In the genomic region with DNA sequence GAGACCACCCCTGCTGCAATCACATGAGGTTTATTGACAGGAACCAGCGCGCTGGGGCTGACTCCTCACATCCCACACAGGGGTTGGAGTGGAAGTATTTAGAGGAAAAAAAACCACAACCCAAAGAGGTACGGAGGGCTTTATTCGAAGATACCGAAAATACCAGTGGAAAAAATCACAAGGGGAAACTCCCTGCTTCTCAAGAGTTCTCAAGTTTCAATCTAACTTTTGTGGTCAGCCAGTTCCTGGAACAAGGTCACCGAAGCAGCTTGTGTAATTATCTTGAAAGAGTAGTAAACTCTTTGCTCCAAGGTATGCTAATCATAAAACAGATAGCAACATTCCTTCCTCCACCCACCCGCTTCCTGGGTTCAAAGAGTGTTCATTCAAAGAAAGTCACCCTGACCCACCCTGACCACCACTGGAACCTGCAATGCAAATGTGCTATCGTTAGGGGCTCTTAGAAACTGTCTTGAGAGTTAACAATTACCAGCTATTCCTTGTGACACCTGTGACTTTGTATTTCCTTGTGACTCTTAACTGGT, we compare ENCODE assay signal across 6 mouse cellular contexts. TPM values are rescaled to one million over a fixed set of nuclear protein-coding genes. Genes with fewer than 3 reads are reported as not detected.
DNase-seq lines count a peak whose midpoint lies in the region; TF ChIP-seq lines count a peak whose summit lies in the region.
"Not testable (repeated sequence)": the region's sequence is repeated elsewhere in the genome, so short reads cannot be mapped to it uniquely, and the experiment has no call there.

No protein-coding gene starts in this region.

- not testable (repeated sequence) for H3K27me3 ChIP-seq in CH12.LX (replicated peaks); MEL (ENCODE audit: control insufficient read depth in 1 of 2, insufficient read depth in 2 of 2, low read length in 2 of 2)

- TF ChIP-seq POLR2A in CH12.LX (IDR thresholded peaks at IDR 0.05; ENCODE audit: low read depth, low read length); MEL (IDR thresholded peaks at IDR 0.05; ENCODE audit: control insufficient read depth in 1 of 2, insufficient read depth in 1 of 2, low read depth in 1 of 2, low read length in 2 of 2, poor library complexity in 1 of 2): not testable (repeated sequence)

- not testable (repeated sequence) for H3K4me2 ChIP-seq in CH12.LX (ENCODE audit: insufficient read depth, low read depth, poor library complexity, severe bottlenecking)

- H3K9ac ChIP-seq in CH12.LX (ENCODE audit: insufficient read depth, low read depth); MEL (ENCODE audit: control insufficient read depth, low read depth, low read length, poor library complexity, severe bottlenecking): not testable (repeated sequence)

- H3K9me3 ChIP-seq in CH12.LX (replicated peaks; ENCODE audit: low read length); MEL (replicated peaks; ENCODE audit: insufficient read depth, low read length): not testable (repeated sequence)

- TF ChIP-seq CTCF in CH12.LX (conservative IDR thresholded peaks at IDR 0.05 in 1 of 2, IDR thresholded peaks at IDR 0.05 in 1 of 2; ENCODE audit: low read depth in 2 of 2, low read length in 2 of 2); MEL (IDR thresholded peaks at IDR 0.05 in 2 of 3, conservative IDR thresholded peaks at IDR 0.05 in 1 of 3; ENCODE audit: control insufficient read depth in 1 of 3, insufficient read depth in 1 of 3, low read depth in 2 of 3, low read length in 3 of 3, poor library complexity in 1 of 3, severe bottlenecking in 1 of 3): not testable (repeated sequence)

- in situ Hi-C loops in CH12.LX (cut with MboI; ENCODE audit: low pct_ligation_motif_present, low pct_unique_long_range_greater_than_20kb, low sequenced_read_pairs) = not testable (repeated sequence)

- not testable (repeated sequence) for H3K79me2 ChIP-seq in CH12.LX (replicated peaks; ENCODE audit: control insufficient read depth, extremely low read depth, insufficient read depth, poor library complexity, severe bottlenecking); MEL (ENCODE audit: control insufficient read depth, insufficient read depth, low read length, poor library complexity)

- not testable (repeated sequence) for H3K4me1 ChIP-seq in CH12.LX (ENCODE audit: control insufficient read depth in 1 of 2, insufficient read depth in 2 of 2); MEL (ENCODE audit: control insufficient read depth in 1 of 2, insufficient read depth in 2 of 2, low read length in 2 of 2)

- not testable (repeated sequence) for TF ChIP-seq RAD21 in CH12.LX (IDR thresholded peaks at IDR 0.05; ENCODE audit: low read depth, low read length); MEL (IDR thresholded peaks at IDR 0.05; ENCODE audit: low read depth, low read length)

- DNase-seq in 416B (ENCODE audit: low read depth) = peak; percentile 62
- DNase-seq in CH12.LX (ENCODE audit: extremely low read depth) = peak; percentile 71
- peak; percentile 37 for DNase-seq in ES-CJ7 (ENCODE audit: low read depth, low spot score)
- peak; percentile 2 for DNase-seq in MEL (ENCODE audit: low read depth, low spot score)
- DNase-seq in R1 (ENCODE audit: low read depth, low spot score) = peak; percentile 84
- peak; percentile 18 for DNase-seq in induced T-regulatory cell, adult 2 months (ENCODE audit: low read depth)

- H3K4me3 ChIP-seq in CH12.LX (replicated peaks in 1 of 3; ENCODE audit: low read depth in 2 of 3, low read length in 2 of 3, poor library complexity in 1 of 3); MEL (ENCODE audit: control insufficient read depth in 1 of 2, insufficient read depth in 1 of 2, low read depth in 2 of 2, low read length in 2 of 2): not testable (repeated sequence)

- TF ChIP-seq EP300 in CH12.LX (IDR thresholded peaks at IDR 0.05; ENCODE audit: low read length) = peak; percentile 64
- not testable (repeated sequence) for TF ChIP-seq EP300 in MEL (IDR thresholded peaks at IDR 0.05; ENCODE audit: low read depth in 1 of 2, low read length in 2 of 2)

- H3K27ac ChIP-seq in CH12.LX (ENCODE audit: insufficient read depth, low read depth); MEL (ENCODE audit: control insufficient read depth, low read depth, low read length): not testable (repeated sequence)

- H3K36me3 ChIP-seq in CH12.LX (replicated peaks in 1 of 2; ENCODE audit: control insufficient read depth in 1 of 2, insufficient read depth in 1 of 2, low read length in 1 of 2); MEL (ENCODE audit: control insufficient read depth in 1 of 2, insufficient read depth in 2 of 2, low read length in 2 of 2): not testable (repeated sequence)

- dilution Hi-C loops in CH12.LX (cut with MboI; ENCODE audit: extremely low pct_ligation_motif_present, extremely low pct_unique_long_range_greater_than_20kb, low sequenced_read_pairs) = not testable (repeated sequence)

TF ChIP-seq in CH12.LX, 34 proteins besides CTCF, POLR2A, EP300 and RAD21:
- peak; percentile 41; the same call in 1 of the 2 replicates for TF ChIP-seq ZNF384 (IDR thresholded peaks at IDR 0.05; ENCODE audit: low read depth, low read length)

RNA-seq across cellular contexts. Expression of a gene that starts 7.2 kb away (rescaled TPM):
- total RNA-seq in CH12.LX (2012; rRNA removed) (3.9 and 4.9 TPM in 2 replicates), CH12.LX (2014; rRNA removed) (9.1 and 11.8 TPM in 2 replicates), MEL (2012; rRNA removed) (0.08 and 0.23 TPM in 2 replicates)
- polyA plus RNA-seq in CH12.LX (2012; ENCODE audit: insufficient read length, low read depth) (3.5 TPM in 2 replicates), MEL (2012; ENCODE audit: insufficient read depth in 1 of 2, insufficient read length in 2 of 2, low read depth in 1 of 2, low replicate concordance in 2 of 2, missing spikeins in 1 of 2) (under 1 TPM in 1 of 2 experiments, not detected in 1; 0.13 TPM)

Comparison
In these comparisons a context has a peak if more than half of its experiments do, and no peak if none do; other contexts are left out.
1. DNase-seq: peak in every context shown above with its lines; median percentile 84 in R1; 71 in CH12.LX; 62 in 416B; 37 in ES-CJ7; 18 in induced T-regulatory cell, adult 2 months; 2 in MEL.